Mouse (Mus musculus): ENCODE measurements around the gene Uchl4.
"Not testable (repeated sequence)": the region's sequence is repeated elsewhere in the genome, so short reads cannot be mapped to it uniquely, and the experiment has no call there.

Uchl4 gene

GRCm38 (mm10) chr9:64232257-64232957 lies 2.6 kb upstream of the Uchl4 start:
- DNase-seq, result peak; percentile 67

- DNase-seq, result peak; percentile 68
Observed at GRCm38 (mm10) chr9:64233656-64234055, 1.3 kb upstream of the Uchl4 start.

- DNase-seq, result no peak
Observed at GRCm38 (mm10) chr9:64236056-64236455, 1.1 kb downstream of the Uchl4 start.

GRCm38 (mm10) chr9:64240116-64240515 lies 5.1 kb downstream of the Uchl4 start:
- DNase-seq, result no peak

GRCm38 (mm10) chr9:64240681-64241080 lies 5.7 kb downstream of the Uchl4 start:
- DNase-seq, result peak; percentile 67

GRCm38 (mm10) chr9:64242381-64242831 lies 7.4 kb downstream of the Uchl4 start:
- peak; percentile 24 for DNase-seq

- no peak for DNase-seq
Observed at GRCm38 (mm10) chr9:64249371-64249770, 14.4 kb downstream of the Uchl4 start.

GRCm38 (mm10) chr9:64250111-64250730 lies 15.2 kb downstream of the Uchl4 start:
- DNase-seq, result no peak

- peak; percentile 44 for DNase-seq
Observed at GRCm38 (mm10) chr9:64252591-64253020, 17.6 kb downstream of the Uchl4 start.

GRCm38 (mm10) chr9:64253021-64253904 lies 18.3 kb downstream of the Uchl4 start, which contains the start of gene Map2k1:
Gene Map2k1 (minus strand): TSS chr9:64253631.
- peak; percentile 100 for DNase-seq

GRCm38 (mm10) chr9:64255422-64255821 lies 20.4 kb downstream of the Uchl4 start:
- DNase-seq, result no peak

- no peak for DNase-seq
Observed at GRCm38 (mm10) chr9:64256204-64256603, 21.2 kb downstream of the Uchl4 start.

- DNase-seq, result peak; percentile 34
Observed at GRCm38 (mm10) chr9:64259906-64260305, 24.9 kb downstream of the Uchl4 start.

- DNase-seq, result no peak
Observed at GRCm38 (mm10) chr9:64261023-64261422, 26.0 kb downstream of the Uchl4 start.

GRCm38 (mm10) chr9:64264813-64265212 lies 29.8 kb downstream of the Uchl4 start:
- DNase-seq, result no peak

GRCm38 (mm10) chr9:64267231-64267630 lies 32.2 kb downstream of the Uchl4 start:
- no peak for DNase-seq

GRCm38 (mm10) chr9:64268196-64268595 lies 33.2 kb downstream of the Uchl4 start:
- no peak for DNase-seq

- not testable (repeated sequence) for DNase-seq
Observed at GRCm38 (mm10) chr9:64268836-64269235, 33.8 kb downstream of the Uchl4 start.

- no peak for DNase-seq
Observed at GRCm38 (mm10) chr9:64271249-64271648, 36.2 kb downstream of the Uchl4 start.

- DNase-seq, result peak; percentile 76
Observed at GRCm38 (mm10) chr9:64272611-64273010, 37.6 kb downstream of the Uchl4 start.

- no peak for DNase-seq
Observed at GRCm38 (mm10) chr9:64273757-64274156, 38.8 kb downstream of the Uchl4 start.

GRCm38 (mm10) chr9:64274291-64274690 lies 39.3 kb downstream of the Uchl4 start:
- DNase-seq, result no peak

GRCm38 (mm10) chr9:64274919-64275318 lies 39.9 kb downstream of the Uchl4 start:
- DNase-seq, result peak; percentile 24
